Mouse (Mus musculus) CH12.LX (cell line): ENCODE measurements around the gene Dnah11. TPM values are rescaled to one million over a fixed set of nuclear protein-coding genes. Genes with fewer than 3 reads are reported as not detected.

Source experiments
- DNase-seq: peaks from one replicate; pipeline ENCODE4 v3.0.0-alpha.2; 2013; ENCODE audit errors: extremely low read depth
- H3K27ac ChIP-seq: 2 replicates; pipeline ENCODE4 v1.5.1; 2012; ENCODE audit warnings: low read depth, mild to moderate bottlenecking, control low read depth, moderate library complexity; ENCODE audit not compliant: insufficient read depth
- H3K27me3 ChIP-seq: replicated peaks from 2 replicates; pipeline ENCODE3; 2012; ENCODE audit warnings: inconsistent platforms
- H3K36me3 ChIP-seq, 2 experiments: replicated peaks in 1 of 2; 2 replicates each; pipeline versions ENCODE3 to v1.6.1; 2012; ENCODE audit warnings: inconsistent platforms in 1 of 2, low read length in 1 of 2, mild to moderate bottlenecking in 1 of 2, mixed read lengths in 1 of 2, moderate library complexity in 1 of 2; ENCODE audit not compliant: control insufficient read depth in 1 of 2, insufficient read depth in 1 of 2
- H3K4me1 ChIP-seq, 2 experiments: 2 replicates each; pipeline ENCODE4 v1.6.1; 2012; ENCODE audit warnings: inconsistent platforms in 1 of 2, moderate library complexity in 1 of 2; ENCODE audit not compliant: insufficient read depth in 2 of 2, control insufficient read depth in 1 of 2
- H3K4me2 ChIP-seq: 2 replicates; pipeline ENCODE4 v1.6.1; 2012; ENCODE audit warnings: low read depth, mild to moderate bottlenecking, control low read depth; ENCODE audit not compliant: poor library complexity, insufficient read depth, severe bottlenecking
- H3K4me3 ChIP-seq, 3 experiments: fragments of 150-350 bp in 1 of 3; sonication (generic) in 1 of 3; replicated peaks in 1 of 3; 2 replicates each; pipeline versions ENCODE3 to v1.5.1; 2011 to 2012; ENCODE audit warnings: low read depth in 2 of 3, low read length in 2 of 3, mild to moderate bottlenecking in 2 of 3, moderate library complexity in 2 of 3, control low read depth in 1 of 3, improper control_type of control experiment in 1 of 3, inconsistent platforms in 1 of 3, mixed read lengths in 1 of 3; ENCODE audit not compliant: poor library complexity in 1 of 3
- H3K79me2 ChIP-seq: replicated peaks from 2 replicates; pipeline ENCODE4 v1.6.1; 2012; ENCODE audit warnings: mild to moderate bottlenecking, moderate library complexity; ENCODE audit not compliant: control insufficient read depth, poor library complexity, insufficient read depth, severe bottlenecking; ENCODE audit errors: extremely low read depth
- H3K9ac ChIP-seq: 2 replicates; pipeline ENCODE4 v1.6.1; 2012; ENCODE audit warnings: low read depth, mild to moderate bottlenecking, control low read depth, moderate library complexity; ENCODE audit not compliant: insufficient read depth
- H3K9me3 ChIP-seq: replicated peaks from 2 replicates; pipeline ENCODE3; 2012; ENCODE audit warnings: low read length, inconsistent platforms, mixed read lengths
- ELF1 ChIP-seq: IDR thresholded peaks from 2 replicates; pipeline ENCODE4 v1.6.1; 2014; ENCODE audit warnings: low read depth, mild to moderate bottlenecking, inconsistent platforms, low read length, improper control_type of control experiment
- GABPA ChIP-seq: IDR thresholded peaks from 2 replicates; pipeline ENCODE4 v1.6.1; 2012; ENCODE audit warnings: low read depth, low read length, improper control_type of control experiment, inconsistent platforms; ENCODE audit not compliant: insufficient replicate concordance
- HCFC1 ChIP-seq: IDR thresholded peaks from 2 replicates; pipeline ENCODE4 v1.6.1; 2012; ENCODE audit warnings: low read depth, mild to moderate bottlenecking, inconsistent platforms, low read length, improper control_type of control experiment
- KAT2A ChIP-seq: IDR thresholded peaks from 2 replicates; pipeline ENCODE4 v1.6.1; 2012; ENCODE audit warnings: low read length, improper control_type of control experiment, inconsistent platforms; ENCODE audit not compliant: insufficient replicate concordance
- MAFK ChIP-seq: IDR thresholded peaks from 2 replicates; pipeline ENCODE4 v1.6.1; 2011; ENCODE audit warnings: low read length, improper control_type of control experiment; ENCODE audit not compliant: insufficient replicate concordance
- MAX ChIP-seq: IDR thresholded peaks from 2 replicates; pipeline ENCODE4 v1.6.1; 2011; ENCODE audit warnings: low read length, improper control_type of control experiment
- MAZ ChIP-seq: IDR thresholded peaks from 2 replicates; pipeline ENCODE4 v1.6.1; 2012; ENCODE audit warnings: low read depth, mild to moderate bottlenecking, inconsistent platforms, low read length, improper control_type of control experiment, moderate library complexity
- MXI1 ChIP-seq: IDR thresholded peaks from 2 replicates; pipeline ENCODE4 v1.6.1; 2011; ENCODE audit warnings: mild to moderate bottlenecking, low read depth, low read length, improper control_type of control experiment
- POLR2A ChIP-seq: IDR thresholded peaks from 2 replicates; pipeline ENCODE4 v1.6.1; 2011; ENCODE audit warnings: low read depth, mild to moderate bottlenecking, improper control_type of control experiment, low read length
- RAD21 ChIP-seq: IDR thresholded peaks from 2 replicates; pipeline ENCODE4 v1.6.1; 2011; ENCODE audit warnings: low read depth, mild to moderate bottlenecking, low read length, improper control_type of control experiment, moderate library complexity
- SIN3A ChIP-seq: IDR thresholded peaks from 2 replicates; pipeline ENCODE4 v1.6.1; 2012; ENCODE audit warnings: low read length, improper control_type of control experiment, inconsistent platforms
- USF2 ChIP-seq: conservative IDR thresholded peaks from 2 replicates; pipeline ENCODE4 v1.6.1; 2011; ENCODE audit warnings: low read depth, low read length, improper control_type of control experiment
- ZKSCAN1 ChIP-seq: IDR thresholded peaks from 2 replicates; pipeline ENCODE4 v1.6.1; 2012; ENCODE audit warnings: low read depth, inconsistent platforms, low read length, improper control_type of control experiment, borderline replicate concordance
- ZMIZ1 ChIP-seq: IDR thresholded peaks from 2 replicates; pipeline ENCODE4 v1.6.1; 2012; ENCODE audit warnings: low read depth, mild to moderate bottlenecking, inconsistent platforms, low read length, improper control_type of control experiment
- dilution Hi-C: fragments of 300-500 bp; cut with MboI; formaldehyde crosslinking; loops from 2 replicates; pipeline ENCODE4 v1.14.3; 2020; ENCODE audit warnings: low sequenced_read_pairs; ENCODE audit not compliant: extremely low pct_unique_long_range_greater_than_20kb, extremely low pct_ligation_motif_present
- in situ Hi-C: fragments of 300-500 bp; cut with MboI; formaldehyde crosslinking; loops from 3 replicates; pipeline ENCODE4 v1.14.3; 2019; ENCODE audit warnings: low sequenced_read_pairs, low pct_ligation_motif_present, low pct_unique_long_range_greater_than_20kb, mixed read lengths
- polyA plus RNA-seq: library from polyadenylated mRNA; unstranded; fragments of >175 nt; gene quantifications from 2 replicates; pipeline ENCODE4 v1.2.1, GENCODE M21; 2012; ENCODE audit warnings: low read depth; ENCODE audit not compliant: insufficient read length
- total RNA-seq, 2 experiments: library from RNA; depleted of rRNA; stranded (reverse); fragments of 300-350 nt in 1 of 2; fragments of >200 nt in 1 of 2; gene quantifications; 2 replicates each; pipeline ENCODE4 v1.2.3; 2012 to 2014

Dnah11 gene
- total and polyA plus RNA-seq, 3 experiments: 0.85 to 2.5 (median 1.2) TPM

DNA sequence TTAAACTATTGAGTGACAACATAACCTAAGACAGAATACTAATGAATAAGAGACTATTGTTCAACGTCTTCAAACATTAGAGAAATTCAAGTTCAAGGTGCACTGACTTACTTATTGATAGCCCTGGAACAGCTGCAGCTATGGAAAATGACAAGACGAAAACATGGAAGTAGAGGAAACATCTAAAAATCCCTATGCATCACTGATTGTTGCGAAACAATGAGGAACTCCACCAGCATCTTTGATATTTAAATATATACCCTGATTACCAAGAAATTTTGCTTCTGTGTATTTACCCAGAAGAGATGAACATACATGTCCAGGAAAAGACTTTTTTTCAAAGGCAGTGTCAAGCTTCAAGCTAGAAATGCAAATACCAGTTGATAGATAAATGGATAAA, 122.0 kb downstream of the Dnah11 start:
- in situ Hi-C loops: no loop called here
- Histone ChIP-seq H3K79me2 (no peaks in the 10 kb centered on the region), H3K4me2 (no peak overlapping the region), H3K4me1 (no peaks in the 10 kb centered on the region), H3K4me3 (no peak overlapping the region), H3K9ac (no peak overlapping the region), H3K27me3 (no peaks in the 10 kb centered on the region), H3K9me3 (no peaks in the 10 kb centered on the region), H3K36me3 (no peaks in the 10 kb centered on the region), H3K27ac (no peak overlapping the region)
- no peak for DNase-seq
- TF ChIP-seq ZMIZ1 (no peak), KAT2A (no peak), HCFC1 (no peak), POLR2A (no peak), GABPA (no peak), USF2 (no peak), ZKSCAN1 (no peak), SIN3A (no peak), ELF1 (no peak)
- dilution Hi-C loops: no loop called here

DNA sequence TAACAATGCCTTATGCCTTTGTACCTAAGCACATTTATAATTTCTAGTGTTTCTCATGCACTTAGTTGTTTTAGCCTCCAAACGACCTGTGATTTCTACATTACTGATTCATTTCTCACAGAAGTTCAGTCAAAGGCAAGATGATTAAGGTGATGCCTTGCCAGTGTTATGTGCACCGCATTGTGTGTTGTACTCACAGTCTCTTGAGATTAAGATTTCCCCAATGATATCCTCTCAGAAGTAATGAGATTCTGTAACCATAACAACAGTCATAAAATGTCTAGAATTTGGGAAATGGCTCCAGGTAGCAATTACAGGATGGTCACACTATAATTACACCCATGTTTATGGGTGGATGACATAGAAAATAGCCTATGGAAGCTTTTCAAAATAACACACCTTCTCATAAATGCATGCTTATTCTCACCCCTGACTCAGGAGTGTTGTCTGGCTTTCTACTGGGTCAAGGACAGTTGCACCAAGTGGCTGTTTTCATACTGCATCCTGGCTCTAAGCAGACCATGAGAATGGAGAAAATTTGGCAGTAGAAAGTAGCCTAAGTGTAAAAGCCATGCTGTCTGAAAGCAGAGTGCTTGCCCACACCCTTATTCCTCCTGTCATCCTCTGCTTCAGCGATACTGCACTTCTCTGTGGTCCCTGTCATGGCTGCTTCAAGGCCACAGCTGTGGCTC, 126.5 kb downstream of the Dnah11 start:
- Histone ChIP-seq H3K27me3 (no peaks in the 10 kb centered on the region), H3K79me2 (no peaks in the 10 kb centered on the region), H3K9ac (no peak overlapping the region), H3K4me3 (no peak overlapping the region), H3K4me2 (no peak overlapping the region), H3K4me1 (no peaks in the 10 kb centered on the region), H3K9me3 (no peaks in the 10 kb centered on the region), H3K27ac (no peak overlapping the region), H3K36me3 (no peaks in the 10 kb centered on the region)
- no peak for DNase-seq
- in situ Hi-C loops: no loop called here
- dilution Hi-C loops: no loop called here
- no peak for TF ChIP-seq ELF1
- TF ChIP-seq MAZ: no peak
- TF ChIP-seq MXI1: no peak
- TF ChIP-seq RAD21: no peak

DNA sequence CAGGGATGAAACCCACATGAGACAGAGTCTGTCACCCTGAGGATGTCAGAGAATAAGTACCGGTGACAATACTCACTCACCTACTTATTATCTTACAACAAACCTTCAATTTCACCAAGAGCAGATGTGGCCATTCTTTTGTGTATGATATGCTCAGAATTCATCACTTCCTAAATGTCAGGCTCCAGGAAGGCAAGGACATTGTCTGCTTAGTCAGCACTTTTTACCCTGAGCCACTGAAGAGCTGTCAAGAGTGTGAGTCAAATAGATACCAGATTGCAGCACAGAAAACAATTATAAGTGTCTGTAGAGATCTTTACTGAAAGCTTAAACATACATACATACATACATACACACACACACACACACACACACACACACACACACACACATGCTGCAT, 127.2 kb downstream of the Dnah11 start:
- H3K27me3 ChIP-seq: no peaks in the 10 kb centered on the region
- H3K79me2 ChIP-seq: no peaks in the 10 kb centered on the region
- peak; percentile 14 for DNase-seq
- no peak overlapping the region for H3K4me3 ChIP-seq
- in situ Hi-C loops (no loop called here), dilution Hi-C loops (no loop called here)
- H3K9me3 ChIP-seq: no peaks in the 10 kb centered on the region
- no peak overlapping the region for H3K27ac ChIP-seq
- 0 out of 2 replicates have a peak overlapping the region, but pooled peaks have one; percentile 26 for H3K9ac ChIP-seq
- no peaks in the 10 kb centered on the region for H3K4me1 ChIP-seq
- H3K4me2 ChIP-seq: no peak overlapping the region
- TF ChIP-seq MAX: no peak
- TF ChIP-seq MAFK: peak; percentile 99
- TF ChIP-seq, all 38 proteins: peak for 1
- no peaks in the 10 kb centered on the region for H3K36me3 ChIP-seq
